Mouse (Mus musculus) urinary bladder, postnatal 14 days (tissue): ENCODE measurements around the gene Castor1.

Experiments
- DNase-seq: peaks from one replicate; pipeline ENCODE4 v3.0.0; 2021; ENCODE audit warnings: low spot score

Gene Castor1

DNA sequence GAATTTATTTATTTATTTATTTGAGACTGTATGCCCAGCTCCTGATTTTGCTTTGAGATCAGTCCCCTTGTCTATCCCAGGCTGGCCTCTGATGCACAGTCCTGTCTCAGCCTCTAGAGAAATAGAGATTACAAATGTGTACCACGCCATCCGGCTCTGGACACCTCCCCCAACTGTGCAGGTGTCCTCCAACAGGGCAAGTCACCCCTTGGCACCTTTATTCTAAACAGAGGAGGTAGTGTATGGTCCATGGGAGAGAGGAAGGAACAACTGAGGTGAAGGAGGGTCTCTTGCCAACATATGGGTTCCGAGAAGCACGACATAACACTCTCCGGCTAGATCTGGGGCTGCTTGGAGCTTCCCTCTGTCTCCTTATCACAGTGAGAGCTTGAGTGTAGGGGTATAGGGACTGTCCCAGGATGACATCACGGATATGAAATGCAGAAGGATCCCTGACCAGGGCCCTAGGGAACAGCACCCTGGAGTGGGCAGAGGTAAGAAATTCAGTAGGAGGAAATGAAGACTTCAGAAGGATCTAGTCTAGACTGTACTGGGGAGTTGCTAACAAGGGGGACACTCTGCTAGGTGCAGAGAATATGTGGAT is 17.1 kb downstream of the Castor1 start:
- DNase-seq: no peak

DNA sequence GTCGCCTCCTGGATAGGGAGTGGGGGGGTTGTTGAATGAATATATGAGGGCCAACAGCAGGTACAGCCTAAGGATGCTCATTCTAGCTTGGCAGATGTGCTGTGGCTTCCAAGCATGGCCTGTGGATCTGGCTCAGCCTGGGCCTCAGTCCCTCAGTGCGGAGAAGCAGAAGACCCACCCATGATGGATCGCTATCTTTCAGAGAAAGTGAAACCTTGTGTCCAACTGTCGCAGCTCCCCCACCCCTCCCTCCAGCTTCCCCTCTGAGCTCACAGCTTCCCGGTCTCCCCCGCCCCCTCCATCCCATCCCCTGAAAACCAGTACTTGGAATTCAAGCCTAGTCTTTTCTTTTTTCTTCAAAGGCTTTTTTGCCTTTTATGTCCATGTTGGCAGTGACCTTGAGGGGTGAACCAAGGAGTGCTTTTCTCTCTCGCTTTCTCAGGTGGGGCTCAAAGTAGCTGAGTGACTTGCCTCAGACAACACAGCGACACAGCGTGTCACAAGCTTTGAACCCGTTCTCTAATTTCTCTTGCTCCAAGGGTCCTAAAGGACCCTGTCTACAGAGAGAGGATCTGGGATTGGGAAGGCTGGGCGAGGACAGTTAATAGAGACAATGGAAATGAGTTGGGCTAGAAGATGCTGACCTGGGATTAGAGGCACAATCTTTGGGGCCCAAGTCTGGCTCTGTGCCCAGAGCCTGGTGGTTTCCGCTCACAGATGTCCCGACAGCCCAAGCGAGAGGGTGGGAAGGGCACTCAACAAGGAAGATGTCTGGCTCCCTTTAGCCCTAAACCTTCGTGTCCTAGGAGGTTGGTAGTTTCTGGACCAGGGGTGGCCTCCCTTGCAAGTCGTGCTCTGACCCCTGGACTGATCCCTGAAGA is 17.9 kb downstream of the Castor1 start, which contains the start of gene Osm:
Gene Osm (plus strand): TSS at position 756 of the 881 bp plus-strand sequence.
- DNase-seq: no peak

DNA sequence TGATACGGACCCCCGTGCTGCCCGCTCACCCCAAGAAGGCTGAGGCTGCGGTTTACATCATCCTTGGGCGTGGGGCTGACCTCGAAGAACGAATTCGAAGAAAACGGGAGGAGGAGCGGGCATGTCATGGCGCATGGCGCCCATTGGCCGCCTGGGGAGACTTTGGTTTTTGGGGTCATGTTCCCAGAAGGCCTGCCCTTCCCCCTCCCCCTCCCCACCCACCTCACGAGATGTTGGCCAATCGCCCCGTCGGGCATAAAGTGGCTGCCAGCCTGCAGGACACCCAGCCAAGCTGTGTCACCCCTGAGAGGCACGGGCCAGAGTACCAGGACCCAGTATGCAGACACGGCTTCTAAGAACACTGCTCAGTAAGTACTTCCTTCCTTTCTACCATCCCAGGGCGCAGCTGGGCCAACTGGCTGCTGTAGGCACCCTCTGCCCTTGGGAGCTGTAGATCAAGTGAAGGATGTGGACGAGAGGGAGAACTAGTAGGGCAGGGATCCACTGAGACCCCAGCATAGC is 18.6 kb downstream of the Castor1 start:
- DNase-seq: no peak

DNA sequence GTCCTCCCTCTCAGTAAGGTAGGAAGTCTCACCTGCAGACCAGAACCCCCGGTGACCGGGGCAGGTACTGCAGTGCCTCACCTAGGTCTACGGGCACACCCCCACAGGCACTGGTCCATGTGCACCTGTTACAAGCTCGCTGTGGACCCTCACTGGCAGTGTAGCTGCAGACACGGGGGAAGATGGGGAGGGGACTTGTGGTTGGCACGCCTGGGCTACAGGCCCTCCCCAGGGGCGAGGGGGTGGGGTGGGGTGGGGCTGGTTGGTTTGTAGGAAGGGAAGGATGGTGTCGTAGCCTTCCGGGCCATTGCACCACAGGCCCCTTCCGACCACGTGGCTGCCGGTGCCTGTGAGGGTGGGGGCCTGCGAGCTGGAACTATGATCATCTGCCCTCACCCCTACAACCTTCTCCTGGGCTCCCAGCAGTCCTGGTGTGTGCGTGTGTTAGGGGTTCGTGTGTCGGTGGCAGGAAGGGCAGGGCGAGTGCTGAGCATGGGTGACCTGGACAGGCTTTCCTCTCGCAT is 19.4 kb downstream of the Castor1 start:
- no peak for DNase-seq

DNA sequence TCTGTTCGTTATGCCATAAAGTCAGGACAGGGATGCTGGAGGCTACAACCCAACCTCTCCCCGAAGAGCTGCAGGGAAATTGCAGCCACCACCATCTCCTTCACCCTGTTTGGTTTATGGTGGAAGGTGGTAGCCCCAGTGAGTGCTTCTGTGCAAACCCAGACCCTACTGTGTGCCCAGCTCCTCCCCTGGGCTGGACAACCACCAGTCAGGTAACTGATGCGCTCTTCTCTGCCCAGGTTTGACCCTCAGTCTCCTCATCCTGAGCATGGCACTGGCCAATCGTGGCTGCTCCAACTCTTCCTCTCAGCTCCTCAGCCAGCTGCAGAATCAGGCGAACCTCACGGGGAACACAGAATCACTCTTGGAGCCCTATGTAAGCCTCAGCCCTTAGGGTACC is 20.1 kb downstream of the Castor1 start:
- no peak for DNase-seq

DNA sequence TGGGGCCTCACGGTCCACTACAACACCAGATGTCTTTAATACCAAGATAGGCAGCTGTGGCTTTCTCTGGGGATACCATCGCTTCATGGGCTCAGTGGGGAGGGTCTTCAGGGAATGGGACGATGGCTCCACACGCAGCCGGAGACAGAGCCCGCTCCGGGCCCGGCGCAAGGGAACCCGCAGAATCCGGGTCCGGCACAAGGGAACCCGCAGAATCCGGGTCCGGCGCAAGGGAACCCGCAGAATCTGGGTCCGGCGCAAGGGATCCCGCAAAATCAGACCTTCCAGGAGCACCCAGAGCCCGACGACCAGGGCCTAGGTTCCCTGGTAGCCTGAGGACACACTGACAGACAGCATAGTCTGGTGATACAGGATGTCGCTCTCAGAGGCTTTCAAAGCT is 21.7 kb downstream of the Castor1 start:
- DNase-seq: no peak

DNA sequence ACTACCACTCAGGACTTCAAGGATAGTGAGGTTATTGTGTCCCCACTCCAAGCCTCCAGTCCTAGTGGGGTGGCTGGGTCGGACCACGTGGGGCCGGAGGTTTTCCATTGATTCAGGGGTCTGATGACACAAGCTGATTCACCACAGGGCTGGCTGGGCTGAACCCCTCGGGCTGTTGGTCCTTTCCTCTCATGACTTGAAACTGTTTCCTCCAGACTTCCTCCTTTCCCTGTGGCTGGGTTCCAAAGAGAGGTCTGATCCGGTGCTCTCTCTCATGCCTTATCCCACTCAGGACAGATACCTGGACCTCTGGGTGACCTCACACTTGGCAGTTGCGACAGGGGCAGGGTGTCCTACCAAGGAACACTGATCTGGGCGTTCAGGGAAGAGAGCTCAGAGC is 22.1 kb downstream of the Castor1 start:
- no peak for DNase-seq

DNA sequence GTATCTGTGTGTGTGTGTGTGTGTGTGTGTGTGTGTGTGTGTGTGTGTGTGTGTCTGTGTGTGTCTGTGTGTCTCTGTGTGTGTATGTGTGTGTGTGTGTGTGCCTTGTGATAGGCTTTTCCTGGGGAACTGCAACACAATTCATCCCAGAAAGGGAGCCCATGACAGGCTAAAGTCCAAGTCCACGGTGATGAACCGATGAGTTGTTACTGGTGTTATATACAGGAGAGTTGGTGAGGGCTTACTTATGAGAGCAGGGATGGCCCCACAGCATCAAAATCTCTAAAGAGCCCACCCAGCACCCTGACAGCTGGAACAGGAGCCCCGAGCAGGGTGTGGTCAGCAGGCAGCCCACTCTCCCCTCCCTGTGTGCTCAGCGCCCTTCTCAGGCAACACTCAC is 23.2 kb downstream of the Castor1 start:
- no peak for DNase-seq

DNA sequence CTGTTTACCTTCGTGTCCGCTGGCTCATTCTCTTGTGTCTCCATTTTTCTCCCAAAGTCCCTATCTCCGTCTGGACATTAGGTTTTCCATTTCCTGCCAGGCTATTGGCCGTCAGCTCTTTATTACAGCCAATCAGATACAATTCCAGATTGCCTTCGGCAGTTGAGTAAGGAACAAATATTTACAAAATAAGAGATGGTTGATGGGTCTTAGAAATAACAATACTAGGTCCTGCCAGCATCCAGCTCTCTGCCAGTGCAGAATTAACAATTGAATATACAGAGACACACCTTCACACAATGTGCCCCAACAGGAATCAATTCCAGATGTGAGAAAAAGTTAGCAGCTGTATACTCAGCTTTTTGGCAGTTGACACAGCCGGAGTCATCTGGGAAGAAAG is 28.1 kb downstream of the Castor1 start:
- no peak for DNase-seq

DNA sequence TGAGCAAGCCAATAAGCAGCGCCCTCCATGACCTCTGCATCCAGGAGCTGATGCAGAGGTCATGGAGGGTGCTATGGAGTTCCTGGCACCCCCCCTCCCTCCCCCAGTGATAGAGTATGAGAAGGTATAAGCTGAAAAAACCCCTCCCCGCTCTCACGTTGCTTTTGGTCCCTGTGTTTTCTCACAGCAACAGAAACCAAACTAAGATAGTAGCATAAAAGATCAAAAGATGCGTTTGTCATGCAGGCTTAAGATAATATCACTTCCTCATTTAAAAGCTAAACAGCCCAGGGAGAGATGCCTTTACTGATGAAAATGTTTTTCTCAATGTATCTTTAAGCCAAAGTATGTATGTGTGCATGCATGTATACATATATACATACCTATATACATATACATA is 28.6 kb downstream of the Castor1 start:
- DNase-seq: no peak

DNA sequence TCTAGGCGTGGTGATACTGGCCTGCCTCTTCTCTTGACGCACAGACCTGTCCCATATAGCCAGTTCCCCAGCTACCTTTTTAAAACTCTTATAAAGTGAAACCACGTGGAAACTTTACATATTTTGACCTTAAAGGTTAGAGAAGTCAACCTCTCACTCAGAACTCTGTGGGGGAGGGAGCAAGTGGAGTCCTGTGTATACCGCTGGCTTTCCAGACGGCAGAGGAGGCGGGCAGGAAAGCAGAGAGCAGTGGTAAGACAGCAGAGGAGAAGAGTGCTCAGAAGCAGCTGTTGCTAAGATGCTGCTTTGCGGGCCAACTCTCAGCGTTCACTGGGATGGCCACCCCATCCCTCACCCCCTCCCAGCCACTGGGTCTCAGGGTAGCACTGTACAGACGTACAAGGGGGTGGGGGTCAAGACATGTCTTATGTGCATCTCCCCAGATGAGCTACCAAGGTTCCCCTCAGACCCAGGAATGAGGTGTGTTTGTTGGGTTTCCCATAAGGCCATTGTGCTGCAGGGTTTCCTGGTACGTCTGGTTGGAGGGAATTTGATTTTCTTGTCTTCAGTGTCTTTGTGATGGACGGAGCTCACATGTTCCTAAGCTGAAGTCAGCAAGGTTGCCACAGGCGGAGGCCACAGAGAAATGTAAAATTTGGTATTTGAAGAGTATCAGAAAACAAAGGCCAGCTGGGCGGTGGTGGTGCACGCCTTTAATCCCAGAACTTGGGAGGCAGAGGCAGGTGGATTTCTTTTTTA is 29.4 kb downstream of the Castor1 start:
- no peak for DNase-seq

DNA sequence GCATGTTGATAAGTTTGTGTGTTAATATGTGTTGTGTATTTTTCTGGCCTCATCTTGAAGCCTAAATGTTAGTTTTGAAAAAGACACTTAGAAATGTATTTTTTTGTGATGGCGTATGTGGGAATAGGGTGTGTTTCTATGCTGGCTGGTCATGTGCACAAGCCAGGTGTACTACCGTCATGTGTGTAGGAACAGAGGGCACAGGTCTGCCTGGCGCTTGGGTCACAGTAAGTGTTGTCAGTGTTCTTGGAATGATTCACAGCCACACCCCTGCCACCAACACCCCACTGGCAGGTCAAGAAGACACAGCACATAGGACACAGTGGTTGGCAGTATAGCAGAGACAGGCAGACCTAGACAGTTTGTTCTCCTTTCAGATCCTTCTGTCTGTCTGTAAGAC is 31.1 kb downstream of the Castor1 start:
- DNase-seq: no peak

DNA sequence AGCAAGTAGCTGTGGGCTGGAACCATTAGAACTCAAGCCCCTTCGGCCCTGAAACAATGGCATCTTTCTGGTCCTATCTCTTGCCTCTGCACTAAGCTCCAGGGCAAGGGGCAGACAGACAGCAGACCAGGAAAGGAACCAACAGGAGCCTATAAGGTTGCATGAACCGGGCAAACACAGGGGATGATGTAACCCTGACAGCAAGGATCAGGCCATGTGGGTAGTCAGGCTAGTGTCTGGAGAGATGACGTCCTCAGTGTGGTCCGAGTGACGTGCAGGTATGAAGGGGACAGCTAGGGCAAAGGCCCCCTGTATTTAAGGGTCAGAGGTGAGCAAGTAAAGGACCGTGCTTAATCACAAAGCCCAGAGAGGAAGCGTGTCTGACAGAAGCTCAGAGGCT is 32.3 kb downstream of the Castor1 start:
- no peak for DNase-seq

DNA sequence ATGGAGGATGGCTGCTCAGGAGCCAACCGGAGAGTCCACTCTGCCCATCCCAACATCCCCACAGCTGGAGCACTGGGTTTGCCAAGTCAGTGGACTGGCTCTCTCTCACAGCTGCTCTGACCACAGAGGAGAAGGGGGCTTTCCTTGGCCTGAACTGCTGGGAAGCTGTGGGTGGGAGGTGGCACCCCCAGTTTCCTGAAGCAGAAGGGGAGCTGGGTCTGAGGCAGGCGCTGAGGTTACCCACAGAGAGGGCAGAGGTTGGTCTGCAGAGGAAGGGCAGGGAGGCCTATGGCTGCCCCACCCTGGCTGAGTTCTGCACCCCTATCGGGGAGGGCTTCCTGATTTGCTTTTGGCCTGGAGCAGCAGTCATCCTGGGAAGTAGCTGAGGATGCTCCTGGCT is 33.4 kb downstream of the Castor1 start:
- DNase-seq: no peak

DNA sequence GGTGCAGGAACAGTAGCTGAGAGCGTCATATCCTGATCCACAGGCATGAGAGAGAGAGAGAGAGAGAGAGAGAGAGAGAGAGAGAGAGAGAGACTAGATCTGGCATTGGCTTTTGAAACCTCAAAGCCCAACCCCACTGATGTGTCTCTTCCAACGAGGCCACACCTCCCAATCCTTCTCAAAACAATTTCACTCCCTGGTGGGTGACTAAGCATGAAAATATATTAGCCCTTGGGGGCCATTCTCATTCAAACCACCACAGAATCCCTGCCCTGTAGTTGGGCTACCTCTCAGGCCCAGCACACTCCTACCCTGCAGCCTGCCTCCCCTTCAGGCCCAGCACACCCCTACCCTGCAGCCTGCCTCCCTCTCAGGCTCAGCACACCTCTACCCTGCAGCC is 34.9 kb downstream of the Castor1 start:
- DNase-seq: no peak

DNA sequence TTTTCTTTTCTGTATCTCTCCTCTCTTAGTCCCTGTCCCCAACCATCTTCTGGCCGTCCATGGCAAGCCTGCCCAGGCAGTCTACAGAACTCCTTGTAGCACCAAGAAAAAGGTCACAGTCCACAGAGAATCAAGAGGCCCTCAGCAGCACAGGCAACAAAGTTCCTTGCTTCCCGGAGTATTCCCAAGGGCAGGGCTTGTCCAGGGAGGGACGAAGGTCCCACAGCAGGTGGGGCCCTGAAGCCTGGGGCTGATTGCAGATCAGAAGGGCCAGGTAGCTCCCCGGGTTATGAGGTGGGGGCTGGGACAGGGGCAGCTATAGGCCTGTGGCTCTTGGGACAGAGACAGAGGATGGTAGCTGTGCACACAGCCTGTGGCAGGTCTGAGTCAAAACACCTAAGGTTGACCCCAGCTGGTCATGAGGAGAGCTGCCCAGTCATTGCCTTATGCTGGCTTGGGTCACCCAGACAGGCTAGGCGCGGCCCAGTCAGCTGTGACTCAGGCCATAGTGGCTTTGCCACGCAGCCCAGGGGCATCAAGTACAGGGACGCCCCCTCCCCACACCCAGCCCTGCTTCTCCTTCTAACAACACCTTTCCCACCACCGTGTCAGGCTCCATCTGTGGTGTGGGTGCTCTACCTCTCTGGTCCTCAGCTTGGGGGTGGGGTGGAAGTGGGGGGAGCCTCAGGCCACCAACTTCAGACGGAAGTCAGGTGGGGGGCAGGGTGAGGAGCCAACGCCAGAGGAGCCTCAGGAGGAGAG is 39.0 kb downstream of the Castor1 start, which contains the start of gene Lif:
Gene Lif (plus strand): TSS at position 712 of the 762 bp plus-strand sequence.
- no peak for DNase-seq

DNA sequence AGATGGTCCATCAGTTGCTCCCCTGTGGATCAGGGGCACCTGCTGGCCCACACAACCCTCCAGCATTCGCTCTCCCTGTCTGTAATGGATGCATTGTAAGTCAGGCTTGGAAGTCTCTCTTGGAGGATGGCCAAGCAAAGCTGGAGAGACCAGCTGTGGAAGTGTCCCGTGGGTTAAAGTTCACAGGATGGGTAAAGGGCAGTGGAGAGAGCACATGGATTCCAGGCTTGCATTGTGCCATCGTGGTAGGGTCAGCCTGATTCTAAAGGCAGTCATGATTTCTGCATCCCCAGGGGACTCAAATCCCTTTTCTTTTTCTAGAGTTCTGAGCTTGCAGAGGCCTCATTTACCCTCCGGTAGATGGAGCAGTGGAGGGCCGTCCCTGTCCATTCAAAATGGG is 39.7 kb downstream of the Castor1 start:
- DNase-seq: no peak

DNA sequence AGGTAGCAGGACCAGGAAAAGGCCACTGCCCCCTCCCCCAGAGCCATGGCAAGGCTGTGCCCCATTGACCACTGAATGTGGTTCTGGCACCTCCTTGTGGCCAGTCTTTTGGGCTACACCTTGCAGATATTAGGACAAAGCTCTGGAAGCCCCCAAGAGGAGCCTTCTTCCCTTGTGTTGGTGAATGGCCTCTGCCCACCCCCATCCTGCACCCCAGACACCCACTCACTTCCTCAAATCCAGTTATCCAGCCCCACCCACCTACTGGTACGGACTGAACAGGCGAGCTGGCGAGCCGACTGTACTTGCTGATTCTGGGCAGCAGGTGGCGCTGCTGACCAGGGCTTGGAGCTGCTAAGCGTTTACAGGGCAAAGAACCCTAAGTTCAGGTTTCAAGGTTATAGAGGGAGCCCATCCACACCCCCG is 40.6 kb downstream of the Castor1 start:
- peak; percentile 82 for DNase-seq

DNA sequence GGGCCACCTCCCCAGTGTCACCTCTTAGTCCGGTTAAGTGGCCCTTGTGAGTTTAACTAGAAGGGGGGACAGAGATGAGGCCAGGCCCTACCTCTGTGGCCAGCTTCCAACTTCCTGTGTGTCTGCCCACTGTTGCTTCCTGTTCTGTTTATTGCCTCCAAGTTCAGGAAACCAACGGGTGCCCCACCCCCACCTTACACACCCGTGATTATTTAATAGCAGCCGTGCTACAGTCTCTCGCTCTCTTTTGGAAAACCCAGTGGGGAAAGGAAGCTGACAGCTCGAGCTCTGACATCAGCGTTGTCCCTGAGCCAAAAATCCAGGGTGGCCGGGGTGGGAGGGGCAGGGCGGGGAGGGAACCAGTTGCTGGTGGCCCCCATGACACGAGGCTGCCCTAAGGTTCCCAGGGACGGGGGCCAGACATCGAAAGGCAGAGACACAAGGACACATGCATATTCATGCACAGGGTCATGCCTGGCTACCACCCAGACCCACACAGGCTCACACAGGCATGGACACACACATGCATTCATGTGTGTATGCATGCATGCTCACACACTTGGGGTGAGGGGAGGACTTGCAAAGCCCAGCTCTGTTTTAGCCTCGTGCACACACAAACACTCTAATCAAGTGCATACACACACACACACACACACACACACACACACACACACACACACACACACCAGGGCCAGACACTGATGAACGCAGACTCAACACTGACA is 42.6 kb downstream of the Castor1 start:
- no peak for DNase-seq

DNA sequence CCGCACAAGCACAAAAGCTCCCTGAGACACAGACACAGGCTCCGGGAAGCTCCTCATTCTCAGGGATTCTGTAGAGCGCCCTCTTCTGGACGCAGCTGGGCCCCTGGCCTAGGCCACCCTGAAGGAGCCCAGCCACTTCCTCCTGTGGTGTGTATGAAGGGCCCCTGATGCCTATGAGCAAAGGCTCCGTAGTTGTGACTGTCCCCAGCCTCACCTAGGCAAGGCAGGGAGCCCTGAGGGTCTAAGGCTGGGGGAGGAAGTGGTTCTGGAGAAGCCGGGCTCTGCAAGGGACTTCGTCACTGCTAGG is 43.1 kb downstream of the Castor1 start:
- peak; percentile 59 for DNase-seq

DNA sequence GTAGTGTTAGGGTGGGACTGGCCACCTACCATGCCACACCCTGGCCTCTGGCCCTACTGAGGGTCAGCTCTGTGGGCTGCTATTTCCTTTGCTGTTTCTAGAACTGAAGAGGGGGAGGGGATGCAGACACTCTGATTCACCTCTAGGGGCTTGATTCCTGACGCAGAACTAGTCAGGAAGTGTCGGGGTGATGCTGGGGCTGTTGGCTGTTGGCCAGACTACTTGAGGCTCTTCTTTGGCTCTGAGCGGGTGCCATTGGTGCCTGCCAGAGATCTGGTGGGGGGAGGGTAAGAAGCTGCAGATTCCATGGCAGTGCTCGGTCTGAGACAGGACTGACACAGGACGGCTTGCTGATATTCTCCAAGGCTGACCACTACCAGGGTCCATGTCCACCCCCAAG is 43.9 kb downstream of the Castor1 start:
- no peak for DNase-seq
